Mouse (Mus musculus) limb, embryonic 14.5 days (tissue): Measurements from ENCODE around the gene Asf1b. TPM values are rescaled to one million over a fixed set of nuclear protein-coding genes. Genes with fewer than 3 reads are reported as not detected.
A peak's percentile ranks its signal among the peaks of the same experiment; 100 is the strongest.

Experiments
- ATAC-seq: fragments of 200-750 bp; cut with Nextera tagmentation; 2 replicates; pipeline ENCODE4 v1.8.0; 2017; ENCODE audit warnings: low read depth, moderate number of reproducible peaks, moderate TSS enrichment; ENCODE audit not compliant: low FRiP score
- DNase-seq: peaks from one replicate; pipeline ENCODE4 v3.0.0-alpha.2; 2015; ENCODE audit warnings: low spot score
- H3K27ac ChIP-seq: fragments of 300-500 bp; sonication (generic); replicated peaks from 2 replicates; pipeline ENCODE4 v1.5.1; 2014; ENCODE audit warnings: low read depth, mild to moderate bottlenecking, low read length, moderate library complexity, mixed read lengths
- H3K27me3 ChIP-seq: fragments of 300-500 bp; sonication (generic); 2 replicates; pipeline ENCODE4 v1.6.1; 2014; ENCODE audit warnings: low read length, mixed read lengths; ENCODE audit not compliant: control insufficient read depth, insufficient read depth
- H3K36me3 ChIP-seq: fragments of 300-500 bp; sonication (generic); 2 replicates; pipeline ENCODE4 v1.6.1; 2014; ENCODE audit warnings: mild to moderate bottlenecking, low read length, moderate library complexity, mixed read lengths; ENCODE audit not compliant: control insufficient read depth, insufficient read depth
- H3K4me1 ChIP-seq: fragments of 300-500 bp; sonication (generic); 2 replicates; pipeline ENCODE4 v1.6.1; 2014; ENCODE audit warnings: antibody characterized with exemption, low read length, mixed read lengths; ENCODE audit not compliant: control insufficient read depth, insufficient read depth
- H3K4me2 ChIP-seq: fragments of 300-500 bp; sonication (generic); replicated peaks from 2 replicates; pipeline ENCODE4 v1.6.1; 2014; ENCODE audit warnings: low read depth, mild to moderate bottlenecking, low read length, moderate library complexity; ENCODE audit not compliant: severe bottlenecking
- H3K4me3 ChIP-seq: fragments of 300-500 bp; sonication (generic); replicated peaks from 2 replicates; pipeline ENCODE4 v1.5.1; 2014; ENCODE audit warnings: low read length
- H3K9ac ChIP-seq: fragments of 300-500 bp; sonication (generic); 2 replicates; pipeline ENCODE4 v1.6.1; 2014; ENCODE audit warnings: mild to moderate bottlenecking, low read depth, low read length, moderate library complexity; ENCODE audit not compliant: severe bottlenecking
- H3K9me3 ChIP-seq: fragments of 300-500 bp; sonication (generic); 2 replicates; pipeline ENCODE4 v1.6.1; 2016; ENCODE audit warnings: low read length; ENCODE audit not compliant: control insufficient read depth
- POLR2A ChIP-seq: fragments of 200-500 bp; IDR thresholded peaks from 2 replicates; pipeline ENCODE4 v1.8.0; 2012; ENCODE audit warnings: inconsistent platforms, mild to moderate bottlenecking, moderate library complexity, borderline replicate concordance; ENCODE audit not compliant: insufficient read depth, insufficient read length; ENCODE audit errors: extremely low read depth
- WGBS: fragments of 180-500 bp; shearing (Covaris S2); extraction: QIAGEN DNeasy Blood & Tissue Kit; methylation state at CpG from one replicate; pipeline ENCODE4 v1.1.7; 2014; 5-methylcytosine and 5-hydroxymethylcytosine counted together
- polyA plus RNA-seq, 2 experiments: library from polyadenylated mRNA; depleted of rRNA in 1 of 2; stranded (reverse) in 1 of 2; unstranded in 1 of 2; fragments of >200 nt; fragmentation: Nextera tagmentation in 1 of 2; extraction: Ambion mirVana in 1 of 2; gene quantifications; 2 replicates each; pipeline versions ENCODE4 v1.2.1 to v1.2.3; 2012 to 2014

Asf1b gene
- polyA plus RNA-seq, 2 experiments = 61.2 to 76.2 TPM

DNA sequence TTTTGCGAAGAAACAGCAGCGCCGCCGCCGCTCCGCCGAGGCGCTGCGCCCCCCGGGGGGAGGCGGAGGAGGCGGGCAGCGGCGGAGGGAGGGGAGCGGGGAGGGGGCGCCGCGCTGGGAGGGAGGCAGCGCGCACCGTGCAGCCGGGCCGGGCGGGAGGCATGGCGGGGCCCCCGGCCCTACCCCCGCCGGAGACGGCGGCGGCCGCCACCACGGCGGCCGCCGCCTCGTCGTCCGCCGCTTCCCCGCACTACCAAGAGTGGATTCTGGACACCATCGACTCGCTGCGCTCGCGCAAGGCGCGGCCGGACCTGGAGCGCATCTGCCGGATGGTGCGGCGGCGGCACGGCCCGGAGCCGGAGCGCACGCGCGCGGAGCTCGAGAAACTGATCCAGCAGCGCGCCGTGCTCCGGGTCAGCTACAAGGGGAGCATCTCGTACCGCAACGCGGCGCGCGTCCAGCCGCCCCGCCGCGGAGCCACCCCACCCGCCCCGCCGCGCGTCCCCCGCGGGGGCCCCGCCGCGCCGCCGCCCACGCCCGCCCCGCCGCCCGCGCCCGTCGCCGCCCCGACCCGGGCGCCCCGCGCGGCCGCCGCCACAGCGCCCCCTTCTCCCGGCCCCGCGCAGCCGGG is 42.3 kb downstream of the Asf1b start, which contains the start of gene Samd1:
TSS of gene Samd1 (plus strand) at position 162 of the 631 bp plus-strand sequence.
- Histone ChIP-seq H3K27me3 (no peaks in the 10 kb centered on the region), H3K9me3 (no peaks in the 10 kb centered on the region), H3K4me2 (peak within 1 kb of the TSS; percentile 86), H3K27ac (peak within 1 kb of the TSS; percentile 97), H3K4me1 (peaks cover 18% of the 10 kb centered on the region), H3K9ac (peak within 1 kb of the TSS; percentile 87), H3K4me3 (peak within 1 kb of the TSS; percentile 83), H3K36me3 (peaks cover 43% of the 10 kb centered on the region)
- DNase-seq (no peak), ATAC-seq (peak; percentile 21; the same call in 1 of the 2 replicates)
- no peak for TF ChIP-seq POLR2A
- 0% methylated on average over 39 of the region's 112 CpGs for WGBS

DNA sequence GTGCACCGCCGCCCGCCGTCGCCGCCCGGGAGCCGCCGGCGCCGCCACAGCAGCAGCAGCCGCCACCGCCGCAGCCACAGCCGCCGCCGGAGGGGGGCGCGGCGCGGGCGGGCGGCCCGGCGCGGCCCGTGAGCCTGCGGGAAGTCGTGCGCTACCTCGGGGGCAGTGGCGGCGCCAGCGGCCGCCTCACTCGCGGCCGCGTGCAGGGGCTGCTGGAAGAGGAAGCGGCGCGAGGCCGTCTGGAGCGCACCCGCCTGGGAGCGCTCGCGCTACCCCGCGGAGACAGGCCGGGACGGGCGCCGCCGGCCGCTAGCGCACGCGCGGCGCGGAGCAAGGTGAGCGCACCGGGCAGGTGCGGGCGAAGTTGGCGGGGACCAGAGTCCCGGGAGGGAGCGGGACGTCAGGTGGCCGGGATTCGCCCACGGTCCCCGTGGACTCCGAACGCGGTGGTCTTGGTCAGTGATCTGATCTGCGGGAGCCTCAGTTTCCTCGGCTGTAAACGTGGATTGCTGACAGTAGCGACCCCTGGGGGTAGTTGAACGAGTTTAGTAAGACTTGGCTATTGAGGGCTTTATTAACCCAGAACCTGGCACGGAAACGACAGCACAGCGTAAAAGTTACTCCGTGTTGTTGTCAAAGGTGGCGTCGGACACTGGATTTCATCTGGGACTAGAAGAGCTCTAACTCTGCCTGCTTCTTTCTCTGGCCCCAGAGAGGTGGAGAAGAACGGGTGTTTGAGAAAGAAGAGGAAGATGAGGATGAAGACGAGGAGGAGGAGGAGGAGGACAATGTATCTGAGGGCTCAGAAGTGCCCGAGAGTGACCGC is 43.1 kb downstream of the Asf1b start:
- 1% methylated on average over 45 of the region's 92 CpGs for WGBS
- H3K4me1 ChIP-seq = peaks cover 18% of the 10 kb centered on the region
- peaks cover 41% of the 10 kb centered on the region for H3K36me3 ChIP-seq

DNA sequence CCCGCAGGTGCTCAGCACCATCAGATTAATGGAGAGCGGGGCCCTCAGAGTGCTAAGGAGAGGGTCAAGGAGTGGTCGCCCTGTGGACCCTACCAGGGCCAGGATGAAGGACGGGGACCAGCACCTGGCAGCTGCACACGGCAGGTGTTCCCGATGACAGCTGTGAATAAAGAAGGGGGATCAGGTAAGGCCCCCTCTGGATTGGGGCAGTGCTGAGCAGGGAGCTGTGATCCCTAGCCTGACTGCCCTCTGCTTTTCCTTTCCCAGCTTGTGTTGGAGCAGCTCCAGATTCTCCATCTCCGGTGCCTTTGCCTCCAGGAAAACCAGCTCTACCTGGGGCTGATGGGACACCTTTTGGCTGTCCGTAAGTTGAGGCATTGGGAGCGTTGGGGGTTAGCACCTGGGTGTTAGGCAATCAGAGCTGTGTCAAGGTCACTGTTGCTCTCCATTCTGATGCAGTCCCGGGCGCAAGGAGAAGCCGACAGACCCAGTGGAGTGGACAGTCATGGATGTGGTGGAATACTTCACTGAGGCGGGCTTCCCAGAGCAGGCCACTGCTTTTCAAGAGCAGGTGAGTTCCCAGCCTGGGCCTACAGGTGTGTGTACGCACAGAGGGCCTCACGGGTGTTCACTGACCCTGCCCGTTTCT is 43.9 kb downstream of the Asf1b start:
- H3K4me1 ChIP-seq = peaks cover 24% of the 10 kb centered on the region
- H3K27me3 ChIP-seq = no peaks in the 10 kb centered on the region
- peak overlapping the region; percentile 79 for H3K4me2 ChIP-seq
- no peak for DNase-seq
- ATAC-seq = no peak
- peak overlapping the region; percentile 70 for H3K9ac ChIP-seq
- TF ChIP-seq POLR2A = no peak
- WGBS = 59% methylated on average over 16 of the region's 16 CpGs
- peaks cover 34% of the 10 kb centered on the region for H3K36me3 ChIP-seq
- no peak overlapping the region for H3K27ac ChIP-seq
- H3K4me3 ChIP-seq = peak overlapping the region; percentile 80
- H3K9me3 ChIP-seq = no peaks in the 10 kb centered on the region

More for the DNA sequence above, 43.1 kb downstream of the Asf1b start:
- peak overlapping the region; percentile 80 for H3K4me3 ChIP-seq
- H3K27ac ChIP-seq = peak overlapping the region; percentile 77
- DNase-seq (peak; percentile 78), ATAC-seq (no peak)
- peak overlapping the region; percentile 70 for H3K9ac ChIP-seq
- H3K4me2 ChIP-seq = peak overlapping the region; percentile 79
- no peaks in the 10 kb centered on the region for H3K9me3 ChIP-seq
- TF ChIP-seq POLR2A = no peak
- H3K27me3 ChIP-seq = no peaks in the 10 kb centered on the region

DNA sequence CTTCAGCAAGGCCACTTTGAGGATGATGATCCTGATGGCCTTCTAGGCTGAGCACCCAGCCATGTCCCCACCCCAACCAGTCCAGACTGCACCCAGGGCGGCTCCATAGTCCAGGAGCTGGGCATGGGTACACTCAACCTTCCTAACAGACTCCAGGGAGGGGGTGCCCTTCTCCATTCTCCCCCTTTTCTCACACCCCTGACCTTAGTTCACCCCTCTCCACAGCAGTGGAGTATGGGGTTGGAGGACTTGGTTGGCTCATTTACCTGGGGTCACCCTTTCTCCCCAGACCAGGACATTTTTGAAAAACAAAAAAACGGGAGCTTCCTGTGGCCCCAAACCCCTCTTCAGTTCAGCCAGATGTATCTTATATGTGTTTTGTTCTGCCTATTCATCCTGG is 44.5 kb downstream of the Asf1b start:
- DNase-seq = no peak
- Histone ChIP-seq H3K27ac (no peak overlapping the region), H3K36me3 (peaks cover 28% of the 10 kb centered on the region), H3K27me3 (no peaks in the 10 kb centered on the region), H3K9me3 (no peaks in the 10 kb centered on the region), H3K9ac (no peak overlapping the region), H3K4me2 (no peak overlapping the region), H3K4me3 (no peak overlapping the region), H3K4me1 (peaks cover 26% of the 10 kb centered on the region)
- no peak for ATAC-seq
- TF ChIP-seq POLR2A = no peak
- 93% methylated on average over 2 of the region's 2 CpGs for WGBS
